Mouse (Mus musculus) G1E (cell line): ENCODE measurements around the gene Tiam2.

ENCODE experiments used
- CTCF ChIP-seq: IDR thresholded peaks from 2 replicates; pipeline ENCODE4 v1.5.1; 2012; ENCODE audit warnings: low read depth, low read length, inconsistent platforms, mixed read lengths
- GATA1 ChIP-seq: IDR thresholded peaks from 2 replicates; pipeline ENCODE4 v1.6.1; 2012; ENCODE audit warnings: borderline replicate concordance, low read length, inconsistent platforms, mixed read lengths
- GATA2 ChIP-seq: IDR thresholded peaks from 2 replicates; pipeline ENCODE4 v1.6.1; 2012; ENCODE audit warnings: low read depth, low read length, inconsistent platforms, borderline replicate concordance
- POLR2AphosphoS5 ChIP-seq: IDR thresholded peaks from 2 replicates; pipeline ENCODE4 v1.6.1; 2012; ENCODE audit warnings: low read depth, low read length, inconsistent platforms; ENCODE audit not compliant: insufficient replicate concordance
- TAL1 ChIP-seq: conservative IDR thresholded peaks from 2 replicates; pipeline ENCODE4 v1.6.1; 2012; ENCODE audit warnings: low read depth, low read length, inconsistent platforms, mixed read lengths

DNA sequence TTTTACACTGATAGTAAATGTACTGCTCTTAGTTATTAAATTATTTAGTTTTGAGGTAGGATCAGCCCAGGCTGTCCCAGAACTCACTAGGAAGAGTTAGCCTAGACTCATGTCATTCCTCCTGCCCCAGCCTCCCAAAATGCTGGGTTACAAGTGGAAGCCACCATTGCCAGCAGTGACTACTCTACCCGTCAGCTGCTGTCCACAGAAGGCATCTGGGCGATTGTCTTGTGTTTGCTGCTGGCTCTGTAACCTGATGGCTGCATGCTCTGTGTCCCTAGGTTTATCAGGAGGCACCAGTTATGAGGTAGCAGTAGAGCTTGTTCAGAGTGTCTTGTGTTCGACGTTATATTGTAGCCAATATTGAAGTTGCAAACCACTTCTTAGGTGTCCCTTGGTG is 93.8 kb downstream of the Tiam2 start:
- TF ChIP-seq CTCF (no peak), GATA1 (no peak), POLR2AphosphoS5 (no peak), GATA2 (no peak), TAL1 (no peak)
